Mouse (Mus musculus) lung, postnatal 25 days (tissue): ENCODE measurements around the gene Ppfibp2.
A peak's percentile ranks its signal among the peaks of the same experiment; 100 is the strongest.

ENCODE experiments used
- DNase-seq: peaks from one replicate; pipeline ENCODE4 v3.0.0; 2022; ENCODE audit warnings: low spot score

Ppfibp2 gene

GRCm38 (mm10) chr7:107618028-107618992 lies 23.3 kb downstream of the Ppfibp2 start:
- no peak for DNase-seq

- peak; percentile 51 for DNase-seq
Observed at GRCm38 (mm10) chr7:107619225-107619624, 24.2 kb downstream of the Ppfibp2 start.

GRCm38 (mm10) chr7:107620137-107620536 lies 25.1 kb downstream of the Ppfibp2 start:
- no peak for DNase-seq

- DNase-seq = peak; percentile 8
Observed at GRCm38 (mm10) chr7:107624432-107624831, 29.4 kb downstream of the Ppfibp2 start.

- DNase-seq = no peak
Observed at GRCm38 (mm10) chr7:107625061-107625460, 30.1 kb downstream of the Ppfibp2 start, which contains the start of gene 5330417H12Rik. Gene 5330417H12Rik, minus strand, starts transcription at chr7:107625161.

GRCm38 (mm10) chr7:107625781-107626180 lies 30.8 kb downstream of the Ppfibp2 start:
- peak; percentile 46 for DNase-seq

- no peak for DNase-seq
Observed at GRCm38 (mm10) chr7:107628383-107628782, 33.4 kb downstream of the Ppfibp2 start.

GRCm38 (mm10) chr7:107633201-107633600 lies 38.2 kb downstream of the Ppfibp2 start:
- DNase-seq = no peak

GRCm38 (mm10) chr7:107637398-107637797 lies 42.4 kb downstream of the Ppfibp2 start:
- no peak for DNase-seq

- DNase-seq = no peak
Observed at GRCm38 (mm10) chr7:107638026-107638425, 43.0 kb downstream of the Ppfibp2 start.

GRCm38 (mm10) chr7:107642586-107643275 lies 47.7 kb downstream of the Ppfibp2 start:
- DNase-seq = no peak

- no peak for DNase-seq
Observed at GRCm38 (mm10) chr7:107644987-107645386, 50.0 kb downstream of the Ppfibp2 start.

GRCm38 (mm10) chr7:107648937-107649688 lies 54.1 kb downstream of the Ppfibp2 start:
- DNase-seq = no peak

GRCm38 (mm10) chr7:107649990-107650389 lies 55.0 kb downstream of the Ppfibp2 start:
- DNase-seq = no peak

- no peak for DNase-seq
Observed at GRCm38 (mm10) chr7:107651821-107652220, 56.8 kb downstream of the Ppfibp2 start.

- DNase-seq = no peak
Observed at GRCm38 (mm10) chr7:107656451-107656850, 61.4 kb downstream of the Ppfibp2 start.

- no peak for DNase-seq
Observed at GRCm38 (mm10) chr7:107659186-107659918, 64.3 kb downstream of the Ppfibp2 start.

GRCm38 (mm10) chr7:107661189-107661842 lies 66.3 kb downstream of the Ppfibp2 start:
- peak; percentile 81 for DNase-seq

- no peak for DNase-seq
Observed at GRCm38 (mm10) chr7:107661843-107662281, 66.9 kb downstream of the Ppfibp2 start.

GRCm38 (mm10) chr7:107663621-107664020 lies 68.6 kb downstream of the Ppfibp2 start:
- no peak for DNase-seq
